Mouse (Mus musculus): ENCODE measurements around the gene Smurf1.
A peak's percentile ranks its signal among the peaks of the same experiment; 100 is the strongest.

Smurf1 gene

DNA sequence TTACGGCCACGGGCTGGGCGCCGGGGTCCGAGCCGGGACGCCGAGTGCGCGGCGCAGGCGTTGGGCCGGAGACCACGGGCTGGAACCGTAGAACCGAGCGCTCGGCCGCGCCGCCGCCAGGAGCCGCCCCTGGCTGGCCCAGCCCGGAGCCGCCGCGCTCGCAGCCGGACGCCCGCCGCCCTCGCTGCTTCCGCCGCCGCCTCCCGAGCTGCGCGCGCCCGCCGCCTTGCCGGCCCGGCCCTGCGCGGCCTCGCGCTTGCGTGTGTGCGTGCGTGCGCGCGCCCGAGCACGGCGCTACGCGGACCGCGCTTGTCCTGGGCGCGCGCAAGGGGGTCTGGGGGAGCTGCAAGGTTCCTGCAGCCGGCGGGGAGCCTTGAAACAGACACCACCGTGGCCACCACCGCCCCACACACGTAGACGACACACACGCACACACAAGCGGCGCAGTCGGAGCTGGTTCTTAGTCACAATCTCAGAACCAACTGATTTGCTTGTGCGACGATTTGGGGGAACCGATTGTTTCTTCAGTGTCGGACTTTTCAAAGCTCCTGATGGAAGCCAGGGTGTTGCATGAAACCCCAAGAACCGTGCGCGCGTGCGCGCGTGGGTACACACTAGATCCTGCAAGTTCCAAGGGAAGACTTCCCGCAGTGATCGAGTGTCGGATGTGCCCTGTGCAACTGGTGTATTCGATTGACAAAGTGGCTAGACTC is at the start of gene Smurf1:
Smurf1 (minus strand) TSS at position 209 of the 713 bp plus-strand sequence.
- peak; percentile 99 for DNase-seq

DNA sequence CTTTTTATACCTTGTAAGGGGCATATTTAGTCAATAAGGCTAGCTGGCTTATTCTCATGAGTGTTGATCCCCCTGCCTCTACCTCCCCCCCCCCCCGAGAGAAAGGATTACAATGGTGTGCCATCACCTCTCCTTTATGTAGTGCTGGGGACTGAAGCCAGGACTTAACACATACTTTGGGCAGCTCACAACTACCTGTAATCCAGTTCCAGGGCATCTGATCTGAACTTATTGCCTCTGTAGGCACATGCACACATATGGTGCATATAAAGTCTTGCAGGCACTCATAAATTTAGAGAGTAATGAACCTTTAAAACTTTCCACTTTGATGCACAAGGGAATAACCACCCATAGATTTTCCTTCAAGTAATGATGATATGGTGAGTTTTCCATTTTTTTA is 48.6 kb upstream of the Smurf1 start:
- DNase-seq: no peak

DNA sequence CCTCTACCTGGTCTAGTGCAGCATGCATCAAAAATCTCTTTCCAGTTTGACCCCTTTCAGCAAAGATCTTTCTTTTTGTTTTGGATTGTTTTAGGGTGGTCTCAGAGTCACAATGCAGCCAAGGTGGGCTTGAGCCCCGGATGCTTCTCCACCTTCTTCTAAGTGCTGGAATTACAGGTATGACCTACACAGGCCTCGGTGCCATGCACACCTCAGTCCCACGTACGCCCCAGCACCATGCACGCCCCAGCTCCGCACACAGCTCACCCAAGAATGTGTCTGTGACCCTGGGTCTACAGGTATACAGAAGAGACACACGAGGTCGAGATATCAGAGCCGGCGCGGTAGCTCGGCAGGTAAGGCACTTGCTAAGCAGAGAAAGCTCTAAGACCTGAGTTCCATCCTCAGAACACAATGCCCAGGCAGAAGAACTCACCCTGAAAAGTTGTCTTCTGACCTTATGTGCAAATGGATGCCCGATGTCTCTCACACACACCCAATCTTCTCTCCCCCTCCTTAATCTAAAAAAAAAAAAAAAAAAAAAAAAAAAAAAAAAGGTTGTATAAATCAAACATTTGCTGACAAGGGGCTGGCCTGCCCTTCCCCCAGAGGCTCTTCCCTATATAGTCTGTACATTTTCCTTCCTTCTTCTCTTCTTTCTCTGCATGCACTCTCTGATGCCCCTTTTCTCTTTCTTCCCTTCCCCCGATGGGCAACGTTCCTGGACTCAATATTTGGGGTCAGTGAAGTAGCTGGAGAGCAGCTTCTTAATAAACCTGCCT is 43.4 kb upstream of the Smurf1 start:
- DNase-seq: no peak

DNA sequence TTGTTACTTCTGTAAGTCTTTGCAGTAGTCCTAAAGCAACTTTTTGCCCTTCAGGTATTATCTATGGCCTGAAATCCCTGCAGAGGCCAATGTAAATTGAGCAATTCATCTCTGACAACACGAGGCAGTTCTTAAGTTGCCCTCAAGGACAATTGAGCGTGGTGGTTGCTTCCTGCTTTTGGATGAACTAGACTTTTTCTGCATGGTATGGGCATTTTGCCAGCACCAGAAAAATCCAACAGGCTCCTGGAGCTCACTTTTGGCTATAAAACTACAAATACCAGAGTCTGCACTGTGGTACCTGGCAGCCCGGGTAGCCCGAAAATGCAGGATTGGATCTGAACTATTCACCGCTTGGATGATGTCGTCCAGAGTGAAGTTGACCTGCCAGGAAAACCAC is 39.9 kb upstream of the Smurf1 start:
- DNase-seq: no peak

DNA sequence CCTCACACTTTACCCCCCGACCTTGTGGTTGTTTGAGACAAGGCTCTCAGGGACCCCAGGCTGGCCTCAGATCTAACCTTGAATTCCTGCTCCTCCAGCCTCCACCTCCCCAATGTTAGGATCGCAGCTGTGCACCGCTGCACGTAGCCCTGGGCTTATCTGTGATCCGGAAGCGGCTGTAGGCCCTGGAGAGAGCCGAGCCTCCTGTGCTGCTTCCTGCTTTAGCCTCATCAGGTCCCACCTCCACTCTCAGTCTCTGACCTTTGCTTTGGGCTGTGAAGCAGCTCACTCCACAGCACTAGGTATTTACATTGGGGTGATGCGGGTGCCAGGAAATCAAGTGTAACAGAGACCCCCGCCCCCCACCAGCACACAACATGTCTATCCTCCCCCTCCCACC is 38.8 kb upstream of the Smurf1 start:
- DNase-seq: no peak

DNA sequence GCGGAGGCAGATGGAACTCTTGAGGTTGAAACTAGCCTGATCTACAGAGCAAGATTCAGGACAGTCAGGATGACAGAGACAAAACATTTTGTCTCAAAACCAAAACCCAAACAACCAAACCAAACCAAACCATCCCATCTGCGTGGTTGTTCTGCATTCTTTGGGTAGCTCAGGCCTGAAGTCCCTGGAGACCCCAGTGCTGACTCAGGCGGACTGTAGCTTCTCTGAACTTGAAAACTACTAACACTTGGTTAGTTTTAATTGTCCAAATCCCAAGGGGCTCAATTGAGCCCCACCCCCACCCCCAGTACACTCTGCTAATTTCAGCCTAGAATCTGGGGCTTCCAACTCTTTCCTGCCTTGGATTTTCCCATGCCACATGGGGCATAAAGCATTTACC is 37.7 kb upstream of the Smurf1 start:
- no peak for DNase-seq

DNA sequence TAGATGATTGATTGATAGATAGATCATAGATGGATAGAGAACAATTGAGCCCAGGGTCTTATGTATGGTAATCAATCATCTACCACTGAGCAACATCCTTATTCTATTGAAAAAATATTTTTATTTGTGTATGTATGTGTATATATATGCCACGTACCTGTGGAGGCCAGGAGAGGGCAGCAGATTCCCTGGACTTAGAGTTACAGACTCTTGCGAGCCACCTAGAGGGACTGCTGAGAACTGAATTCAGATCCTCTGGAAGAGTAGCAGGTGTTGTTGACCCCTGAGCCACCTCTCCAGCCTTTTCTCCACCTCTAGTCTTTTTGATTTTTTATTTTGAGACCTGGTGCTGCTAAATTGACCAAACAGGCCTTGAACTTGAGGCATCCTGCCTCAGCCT is 32.8 kb upstream of the Smurf1 start:
- DNase-seq: peak; percentile 49

DNA sequence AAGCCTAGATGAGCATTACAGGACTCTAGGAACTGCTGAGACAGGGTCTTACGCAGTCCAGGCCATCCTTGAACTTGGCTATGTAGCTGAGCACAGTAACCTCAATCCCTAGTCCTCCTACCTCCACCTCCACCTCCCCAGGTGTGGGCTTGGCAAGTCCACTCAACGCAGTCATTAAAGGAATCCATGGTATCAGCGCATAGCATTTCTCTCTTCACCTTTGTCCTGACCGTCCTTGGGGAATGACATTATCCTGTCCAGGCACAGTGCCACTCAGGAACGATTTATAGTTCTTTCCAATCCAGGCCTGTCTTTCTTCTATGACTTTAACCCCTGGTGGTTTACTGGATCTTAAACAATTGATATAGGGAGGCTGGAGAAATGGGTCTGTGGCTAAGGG is 24.8 kb upstream of the Smurf1 start:
- no peak for DNase-seq

DNA sequence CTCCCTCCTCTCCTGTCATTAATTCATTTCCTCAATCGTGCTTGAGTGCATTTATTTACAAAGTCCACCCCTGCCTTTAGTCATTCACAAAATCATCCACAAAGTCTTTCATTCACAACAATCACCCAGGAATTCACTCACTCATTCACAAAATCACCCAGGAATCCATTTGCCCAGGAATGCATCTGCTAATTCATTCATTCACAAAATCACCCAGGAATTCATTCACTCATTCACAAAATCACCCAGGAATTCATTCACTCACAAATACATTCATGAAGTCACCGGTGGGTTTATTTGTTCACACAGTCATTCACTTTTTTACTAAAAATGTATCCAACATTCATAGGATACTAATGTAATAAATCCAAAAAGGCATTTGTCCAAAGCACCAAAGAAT is 24.4 kb upstream of the Smurf1 start:
- no peak for DNase-seq

DNA sequence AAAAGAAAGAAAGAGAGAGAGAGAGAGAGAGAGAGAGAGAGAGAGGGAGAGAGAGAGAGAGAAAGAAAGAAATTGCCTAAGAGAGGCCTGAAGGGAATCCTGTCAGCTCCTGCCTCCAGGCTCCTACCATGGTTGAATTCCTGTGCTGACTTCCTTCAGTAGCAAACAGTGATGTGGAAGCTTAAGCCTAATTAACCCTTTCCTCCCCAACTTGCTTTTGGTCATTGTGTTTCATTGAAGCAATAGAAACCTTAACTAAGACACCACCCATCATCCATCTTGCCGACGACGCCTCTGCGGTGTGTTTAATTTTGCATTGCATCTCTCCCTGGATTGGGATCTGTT is 23.4 kb upstream of the Smurf1 start:
- peak; percentile 26 for DNase-seq

DNA sequence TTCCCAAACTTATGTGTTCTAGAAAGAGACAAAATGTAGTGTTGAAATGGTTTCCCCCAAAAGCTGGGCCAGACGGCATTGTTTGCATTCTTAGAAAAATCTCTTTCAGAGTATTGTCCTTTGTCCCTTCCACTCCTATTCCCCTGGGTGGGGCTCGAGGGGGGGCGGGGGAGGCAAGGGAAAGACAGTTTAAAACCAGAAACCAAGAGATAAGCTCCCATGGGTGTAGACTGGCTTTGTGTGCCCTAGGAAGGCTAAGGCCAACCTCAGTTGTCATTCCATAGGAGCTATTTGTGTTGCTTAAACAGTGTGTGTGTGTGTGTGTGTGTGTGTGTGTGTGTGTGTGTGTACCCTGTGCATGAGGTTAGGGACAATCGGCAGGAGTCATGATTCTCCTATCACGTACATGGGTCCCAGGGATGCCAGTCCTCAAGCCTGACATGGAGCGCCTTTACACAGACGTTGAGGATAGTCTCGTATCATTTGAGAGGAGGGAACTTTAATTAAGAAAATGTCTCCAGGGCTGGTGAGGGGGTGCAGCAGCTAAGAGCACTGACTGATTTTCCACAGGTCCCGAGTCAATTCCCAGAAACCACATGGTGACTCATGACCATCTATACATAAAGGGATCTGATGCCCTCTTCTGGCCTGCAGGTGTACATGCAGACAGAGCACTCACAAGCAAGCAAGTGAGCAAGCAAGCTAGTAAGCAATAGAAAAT is 22.9 kb upstream of the Smurf1 start:
- peak; percentile 67 for DNase-seq

DNA sequence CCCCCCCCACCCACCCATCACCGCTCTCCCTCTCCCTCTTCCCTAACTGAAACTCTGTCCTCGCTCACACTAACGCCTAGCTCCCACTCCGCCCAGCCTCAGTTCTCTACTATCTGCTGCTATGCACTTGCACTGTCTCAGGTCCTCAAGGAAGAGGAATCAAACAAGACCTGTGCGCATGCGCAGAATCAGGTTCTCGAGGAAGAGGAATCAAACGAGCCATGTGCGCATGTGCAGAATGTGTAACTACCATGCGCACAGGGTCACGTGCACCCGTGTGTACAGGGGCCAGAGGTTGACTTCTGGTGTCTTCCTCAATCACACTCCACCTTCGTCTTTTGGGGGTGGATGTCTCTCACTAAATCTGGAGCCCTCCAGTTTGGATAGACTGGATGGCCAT is 21.9 kb upstream of the Smurf1 start:
- DNase-seq: no peak

DNA sequence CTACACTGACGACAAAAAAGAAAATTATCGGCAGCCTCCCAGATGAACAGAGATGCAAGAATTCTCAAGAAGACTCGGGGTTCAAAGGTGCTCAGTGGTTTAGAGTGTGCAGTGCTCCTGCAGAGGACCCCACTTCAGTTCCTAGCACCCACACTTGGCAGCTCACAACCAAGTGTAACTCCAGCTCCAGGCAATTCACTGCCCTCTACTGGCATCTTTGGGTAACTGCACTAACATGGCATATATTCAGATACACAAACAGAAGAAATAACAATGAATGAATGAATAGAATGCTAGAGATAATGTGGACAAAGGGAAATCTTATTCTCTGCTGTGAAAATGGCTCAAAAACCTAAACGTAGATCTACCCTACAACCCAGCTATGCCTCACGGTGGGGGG is 19.2 kb upstream of the Smurf1 start:
- no peak for DNase-seq

DNA sequence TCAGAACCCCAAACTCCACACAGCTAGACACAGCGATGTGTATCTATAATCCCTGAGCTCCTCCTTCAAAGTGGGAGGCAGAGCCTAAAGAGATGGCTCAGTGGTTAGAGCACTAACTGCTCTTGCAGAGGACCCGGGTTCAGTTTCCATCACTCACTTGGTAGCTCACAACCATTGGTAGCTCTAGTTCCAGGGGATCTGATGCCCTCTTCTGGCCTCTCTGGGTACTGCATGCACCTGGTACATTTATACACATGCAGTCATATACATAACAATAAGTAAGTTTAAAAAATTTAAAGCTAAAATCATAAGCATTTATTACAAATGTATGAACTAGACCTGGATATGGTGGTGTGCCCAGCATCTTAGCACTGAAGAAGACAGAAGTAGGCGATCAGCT is 17.6 kb upstream of the Smurf1 start:
- no peak for DNase-seq

DNA sequence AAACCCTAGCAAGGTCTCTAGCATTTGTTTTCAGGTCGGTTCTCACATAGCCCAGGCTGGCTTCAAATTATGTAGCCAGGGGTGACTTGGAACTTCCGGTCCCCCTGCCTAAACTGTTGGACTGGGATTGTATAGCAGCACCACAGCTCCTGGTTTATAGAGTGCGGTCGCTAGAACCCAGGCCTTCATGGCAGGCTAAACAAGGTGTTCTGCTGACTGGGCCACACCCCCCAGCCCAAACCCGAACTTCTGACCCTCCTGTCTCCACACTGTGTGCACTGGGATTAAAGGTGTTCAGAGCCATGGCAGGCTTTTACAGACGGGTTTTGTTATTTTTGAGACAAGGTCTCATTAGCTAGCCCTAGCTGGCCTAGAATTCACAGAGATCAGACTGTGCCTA is 13.5 kb upstream of the Smurf1 start:
- no peak for DNase-seq

DNA sequence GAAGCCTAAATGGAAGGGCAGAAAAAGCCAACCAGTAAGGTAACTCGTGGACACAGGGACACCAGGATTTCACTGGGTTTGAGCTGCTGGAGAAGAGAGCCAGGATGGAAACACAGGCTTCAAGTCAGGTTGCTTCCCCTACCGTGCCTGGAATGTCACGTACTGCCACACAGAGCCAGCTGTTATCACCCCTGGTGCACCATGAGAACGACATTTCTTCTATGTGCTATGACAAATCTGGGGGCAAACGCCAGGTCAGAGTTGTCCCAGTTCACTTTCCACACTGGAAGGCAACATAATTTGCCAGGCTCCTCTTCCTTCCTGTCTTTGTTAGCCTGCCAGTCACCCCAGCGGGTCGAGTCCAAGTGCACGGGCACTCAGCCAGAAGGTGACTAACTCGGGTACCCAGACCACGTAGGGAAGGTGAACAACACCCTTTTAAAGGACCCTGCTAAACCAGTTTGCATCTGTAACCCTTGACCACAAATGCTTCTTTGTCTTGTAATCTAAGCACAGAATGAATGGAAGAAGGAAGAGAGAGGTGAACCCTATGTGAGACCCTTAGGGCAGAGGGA is 13.0 kb upstream of the Smurf1 start:
- DNase-seq: no peak

DNA sequence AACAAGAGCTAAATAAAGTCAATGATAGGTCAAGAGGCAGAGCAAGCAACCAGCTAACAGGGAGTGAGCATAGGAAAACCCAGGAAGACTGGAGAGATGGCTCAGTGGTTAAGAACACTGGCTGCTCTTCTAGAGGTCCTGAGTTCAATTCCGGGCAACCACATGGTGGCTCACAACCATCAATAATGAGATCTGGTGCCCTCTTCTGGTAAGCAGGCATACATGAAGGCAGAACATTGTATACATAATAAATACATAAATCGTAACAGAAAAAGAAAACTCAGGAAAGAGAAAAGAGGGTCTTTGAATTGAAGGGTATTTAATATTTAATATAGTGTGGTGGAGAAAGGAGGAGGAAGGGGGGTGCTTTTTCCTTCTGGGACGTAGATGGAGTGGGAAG is 5.6 kb upstream of the Smurf1 start:
- no peak for DNase-seq

DNA sequence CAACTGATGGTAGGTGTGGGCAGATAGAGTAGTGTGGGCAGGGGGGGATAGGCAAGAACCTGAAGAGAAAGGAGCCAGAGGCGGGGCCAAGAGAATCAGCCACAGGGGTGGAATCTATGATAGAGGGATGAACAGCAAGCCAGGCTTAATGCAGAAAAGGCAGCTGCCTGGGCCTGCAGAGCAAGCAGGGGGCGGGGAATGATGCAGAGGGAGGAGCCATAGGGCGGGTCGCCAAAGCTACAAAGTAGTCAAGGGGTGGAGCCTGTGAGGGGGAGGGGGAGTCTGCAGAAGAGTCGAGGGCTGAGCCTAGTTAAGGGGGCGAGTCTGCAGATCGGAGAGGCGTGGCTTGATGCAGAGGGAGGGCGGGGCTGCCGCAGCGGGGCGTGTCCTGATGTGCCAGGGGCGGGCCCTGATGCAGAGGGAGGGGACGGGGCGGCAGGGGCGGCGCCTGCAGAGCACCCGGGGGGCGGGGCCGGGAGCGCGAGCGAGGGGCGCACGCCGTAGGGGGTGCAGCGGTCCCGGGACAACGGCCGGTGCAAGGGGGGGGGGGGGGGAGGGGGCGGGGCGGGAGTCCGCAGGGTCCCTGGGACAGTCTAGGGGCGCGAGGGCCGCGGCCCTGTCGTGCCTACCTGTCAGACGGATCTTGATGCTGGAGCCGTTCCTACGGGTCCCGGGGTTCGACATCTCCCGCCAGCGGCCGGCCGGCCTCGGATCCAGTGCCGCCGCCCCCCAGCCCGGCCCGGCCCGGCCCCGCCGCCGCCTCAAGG is 592 bp downstream of the Smurf1 start:
- DNase-seq: peak; percentile 94

DNA sequence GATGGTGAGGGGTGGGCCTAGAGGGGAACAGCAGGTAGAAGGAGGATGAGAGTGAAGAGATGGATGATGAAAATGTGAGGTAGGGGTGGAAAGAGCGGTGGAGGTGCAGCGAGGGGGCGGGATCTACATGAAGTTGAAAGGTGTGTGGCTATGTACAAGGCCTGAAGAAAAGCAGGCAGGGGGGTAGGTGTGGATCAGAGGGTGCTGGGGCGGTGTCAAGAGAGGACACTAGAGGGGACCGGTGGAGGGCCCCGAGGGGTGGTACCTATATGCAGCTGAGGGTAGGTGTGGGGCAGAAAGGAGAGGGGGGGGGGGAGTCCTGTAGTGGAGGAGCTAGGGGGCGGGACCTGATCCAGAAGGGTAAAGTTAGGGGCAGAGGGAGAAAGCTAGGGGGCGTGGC is 1.2 kb downstream of the Smurf1 start:
- DNase-seq: no peak

DNA sequence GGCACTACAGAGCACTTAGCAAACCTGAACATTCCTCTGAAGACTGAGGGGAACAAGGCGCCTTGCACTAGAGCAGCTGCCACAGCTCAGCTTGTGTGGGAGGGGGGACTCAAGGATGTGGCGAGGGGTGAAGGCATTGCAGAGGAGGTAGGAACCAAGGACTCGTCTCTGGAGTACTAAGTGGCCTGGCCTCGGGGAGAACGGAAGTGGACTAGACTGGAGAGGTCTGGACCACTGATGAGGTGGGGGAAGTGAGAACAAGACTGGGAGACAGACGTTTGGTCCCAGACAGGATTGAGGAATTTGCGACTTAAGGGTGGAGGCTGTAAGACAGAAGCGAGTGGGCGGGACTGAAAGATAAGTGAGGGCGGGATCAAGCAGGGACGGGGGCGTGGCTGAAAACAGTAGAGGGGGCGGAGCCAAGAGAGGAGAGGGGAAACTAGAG is 1.8 kb downstream of the Smurf1 start:
- peak; percentile 79 for DNase-seq

DNA sequence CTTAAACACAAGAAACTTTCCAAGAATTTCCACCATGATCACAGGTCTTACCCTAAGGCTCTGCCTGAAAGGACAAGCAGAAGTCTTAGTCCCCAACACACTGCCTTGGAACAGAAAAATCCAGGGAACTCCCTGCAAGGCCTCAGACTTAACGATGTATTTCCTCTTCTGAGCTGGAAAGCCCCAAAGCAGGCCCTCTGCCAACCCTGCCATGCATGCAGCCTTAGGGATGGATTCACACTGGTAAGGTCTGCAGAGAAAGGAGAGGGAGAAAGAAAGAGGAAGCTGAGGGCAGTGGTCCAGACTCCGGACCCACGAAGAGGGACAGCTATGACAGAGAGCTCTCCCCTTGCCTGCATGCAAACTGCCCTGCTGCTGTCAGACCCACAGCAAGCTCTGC is 2.2 kb downstream of the Smurf1 start:
- DNase-seq: no peak

DNA sequence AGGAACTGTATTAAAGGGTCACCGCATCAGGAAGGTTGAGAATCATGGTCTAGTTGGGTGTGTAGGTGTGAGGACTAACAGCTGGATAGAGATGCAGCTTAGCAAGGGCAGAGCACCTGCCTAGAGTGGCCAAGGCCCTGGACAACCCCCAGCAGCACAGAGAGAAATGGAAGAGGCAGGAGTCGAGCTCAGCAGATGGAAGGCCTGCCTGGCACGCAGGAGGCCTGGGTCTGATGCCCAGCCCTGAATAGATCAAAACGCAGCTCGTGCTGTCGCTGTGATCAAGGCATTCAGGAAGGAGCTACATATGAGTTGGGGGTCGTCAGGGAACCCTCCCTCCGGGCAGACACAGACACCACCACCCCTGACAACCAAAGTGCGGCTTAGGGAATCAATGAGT is 7.4 kb downstream of the Smurf1 start:
- DNase-seq: no peak

DNA sequence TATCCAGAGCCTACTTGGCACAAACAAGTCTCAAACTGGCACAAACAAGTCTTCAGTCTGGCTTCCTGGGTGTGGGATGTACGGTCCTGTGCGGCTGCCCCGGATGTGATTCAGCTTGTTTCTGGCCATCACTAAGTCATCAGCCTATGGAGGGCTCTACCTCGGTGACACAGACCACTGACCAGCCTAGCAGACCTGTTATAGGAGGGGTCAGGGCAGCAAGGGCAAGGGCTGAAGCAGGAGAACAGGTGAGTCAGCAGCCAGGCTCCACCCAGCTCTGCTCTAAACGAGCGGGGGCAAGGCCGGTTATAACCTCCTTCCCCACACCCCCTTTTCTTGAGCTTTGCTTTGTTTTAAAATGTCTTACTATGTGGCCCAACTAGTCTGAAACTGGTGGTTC is 11.2 kb downstream of the Smurf1 start:
- DNase-seq: no peak
